Mouse (Mus musculus) layer of hippocampus, adult 9-10 months (tissue): ENCODE measurements around the gene Gm16506.
"Not testable (repeated sequence)": the region's sequence is repeated elsewhere in the genome, so short reads cannot be mapped to it uniquely, and the experiment has no call there.

Experiments
- DNase-seq: peaks from one replicate; pipeline ENCODE4 v3.0.0; 2022; ENCODE audit warnings: low spot score

The Gm16506 gene

DNA sequence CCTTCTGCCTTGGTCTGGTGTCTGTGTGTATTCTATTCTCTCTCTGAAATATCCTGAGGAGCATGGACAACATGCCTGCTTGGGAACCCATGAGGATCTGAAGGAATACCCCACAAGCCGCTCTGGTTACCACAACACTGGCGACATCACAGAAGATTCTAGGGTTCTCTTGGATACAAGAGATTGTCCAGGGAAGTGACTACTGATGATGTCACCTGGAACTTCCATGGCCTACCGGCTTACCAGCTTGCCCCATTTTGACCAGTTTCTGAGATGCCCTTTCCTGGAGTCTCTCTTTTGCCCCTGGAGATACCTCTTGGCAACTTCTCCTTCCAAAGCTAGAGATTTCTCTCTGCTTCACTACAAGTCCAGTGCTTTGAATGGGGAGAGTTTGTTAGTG lies at the start of gene Gm16506:
Gm16506 (minus strand) TSS at position 101 of the 400 bp plus-strand sequence.
- DNase-seq: not testable (repeated sequence)

GRCm38 (mm10) chr14:43747566-43747965 lies 20.3 kb upstream of the Gm16506 start, which contains the start of gene Gm6526:
Gene Gm6526 (plus strand): TSS chr14:43747866.
- DNase-seq: not testable (repeated sequence)

- not testable (repeated sequence) for DNase-seq
Measured at GRCm38 (mm10) chr14:43697621-43698020, 29.7 kb downstream of the Gm16506 start, which contains the start of gene Gm7324. Gene Gm7324 (plus strand): TSS chr14:43697828.

DNA sequence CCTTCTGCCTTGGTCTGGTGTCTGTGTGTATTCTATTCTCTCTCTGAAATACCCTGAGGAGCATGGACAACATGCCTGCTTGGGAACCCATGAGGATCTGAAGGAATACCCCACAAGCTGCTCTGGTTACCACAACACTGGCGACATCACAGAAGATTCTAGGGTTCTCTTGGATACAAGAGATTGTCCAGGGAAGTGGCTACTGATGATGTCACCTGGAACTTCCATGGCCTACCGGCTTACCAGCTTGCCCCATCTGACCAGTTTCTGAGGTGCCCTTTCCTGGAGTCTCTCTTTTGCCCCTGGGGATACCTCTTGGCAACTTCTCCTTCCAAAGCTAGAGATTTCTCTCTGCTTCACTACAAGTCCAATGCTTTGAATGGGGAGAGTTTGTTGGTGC lies 50.2 kb downstream of the Gm16506 start, which contains the start of gene Gm8165:
Gm8165 (minus strand) TSS at position 101 of the 400 bp plus-strand sequence.
- not testable (repeated sequence) for DNase-seq
